Mouse (Mus musculus) kidney, adult 2 months (tissue): Measurements from ENCODE around the gene Pspn. TPM values are rescaled to one million over a fixed set of nuclear protein-coding genes. Genes with fewer than 3 reads are reported as not detected.

ENCODE experiments used
- DNase-seq: peaks from one replicate; pipeline ENCODE4 v3.0.0; 2021
- H3K27ac ChIP-seq: fragments of 200-500 bp; 2 replicates; pipeline ENCODE4 v1.5.1; 2012; ENCODE audit warnings: low read depth, low read length, control low read depth, inconsistent platforms; ENCODE audit not compliant: insufficient read depth
- H3K27me3 ChIP-seq: fragments of 200-500 bp; replicated peaks from 2 replicates; pipeline ENCODE4 v1.6.1; 2012; ENCODE audit warnings: mild to moderate bottlenecking, moderate library complexity, low read length, inconsistent platforms; ENCODE audit not compliant: control insufficient read depth, insufficient read depth
- H3K36me3 ChIP-seq: fragments of 200-500 bp; 2 replicates; pipeline ENCODE4 v1.6.1; 2012; ENCODE audit warnings: mild to moderate bottlenecking, moderate library complexity, low read length, inconsistent platforms; ENCODE audit not compliant: control insufficient read depth, insufficient read depth
- H3K4me1 ChIP-seq: fragments of 200-500 bp; 2 replicates; pipeline ENCODE4 v1.6.1; 2011; ENCODE audit warnings: low read length; ENCODE audit not compliant: control insufficient read depth, insufficient read depth
- H3K4me3 ChIP-seq: fragments of 200-500 bp; 2 replicates; pipeline ENCODE4 v1.5.1; 2011; ENCODE audit warnings: mild to moderate bottlenecking, low read depth, low read length, control low read depth; ENCODE audit not compliant: insufficient read depth
- CTCF ChIP-seq: fragments of 200-500 bp; conservative IDR thresholded peaks from 2 replicates; pipeline ENCODE4 v1.5.1; 2011; ENCODE audit warnings: low read depth, mild to moderate bottlenecking, control low read depth, low read length, moderate library complexity, mixed read lengths; ENCODE audit not compliant: insufficient read depth, insufficient read length
- POLR2A ChIP-seq: fragments of 200-500 bp; IDR thresholded peaks from one replicate; pipeline ENCODE4 v1.6.1; 2011; ENCODE audit warnings: low read depth, low read length, control low read depth
- WGBS: fragments of 180-500 bp; shearing (Covaris S2); methylation state at CpG from one replicate; pipeline ENCODE4 v1.1.7; 2018; 5-methylcytosine and 5-hydroxymethylcytosine counted together
- polyA plus RNA-seq: library from polyadenylated mRNA; depleted of rRNA; stranded (reverse); fragments of >200 nt; gene quantifications from 2 replicates; pipeline ENCODE4 v1.2.3, GENCODE M21; 2012; rRNA removed

Gene Pspn
- polyA plus RNA-seq, 1 experiment, result not detected

DNA sequence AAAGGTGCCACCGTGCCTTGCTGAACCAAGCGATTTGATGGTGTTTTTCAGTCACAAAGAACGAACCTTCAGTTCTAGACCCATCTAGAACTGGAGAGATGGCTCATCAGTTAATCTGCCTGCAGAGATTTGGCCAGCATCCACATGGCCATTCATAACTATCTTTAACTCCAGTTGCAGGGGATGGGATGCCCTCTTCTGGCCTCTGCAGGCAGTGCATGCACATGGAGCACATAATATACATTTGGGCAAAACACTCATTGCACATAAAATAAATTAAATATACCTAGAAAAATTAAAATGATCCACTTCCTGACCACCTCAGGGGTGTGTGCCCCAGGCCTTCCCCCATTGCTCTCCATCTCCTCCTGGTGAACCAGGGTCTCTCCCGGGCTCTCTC is 37.9 kb downstream of the Pspn start:
- no peak for DNase-seq
- Histone ChIP-seq H3K27me3 (no peaks in the 10 kb centered on the region), H3K4me3 (no peak overlapping the region), H3K4me1 (no peaks in the 10 kb centered on the region), H3K27ac (no peak overlapping the region), H3K36me3 (no peaks in the 10 kb centered on the region)
- 93% methylated on average over 4 of the region's 4 CpGs for WGBS
- no peak for TF ChIP-seq POLR2A
- 0 out of 2 replicates have a peak, but pooled peaks have one; percentile 6 for TF ChIP-seq CTCF

DNA sequence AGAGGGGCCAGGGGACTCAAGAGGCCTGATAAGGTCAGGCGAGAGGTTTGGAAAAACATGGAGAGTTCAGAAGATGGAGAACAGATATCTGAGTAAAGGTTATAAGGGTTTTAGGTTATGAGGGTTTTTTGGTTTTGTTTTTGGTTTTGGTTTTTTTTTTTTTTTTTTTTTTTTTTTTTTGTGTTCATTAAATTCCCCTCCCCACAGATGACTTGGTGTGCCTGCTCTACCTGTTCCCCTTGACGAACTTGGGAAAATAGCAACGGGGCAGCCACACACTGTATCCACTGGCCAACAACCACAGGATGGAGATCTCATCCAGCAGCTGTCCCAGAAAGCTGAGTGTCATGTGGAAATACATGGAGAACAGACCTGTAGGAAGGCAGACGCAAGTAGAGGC is 41.2 kb downstream of the Pspn start:
- Histone ChIP-seq H3K4me1 (no peaks in the 10 kb centered on the region), H3K4me3 (no peak overlapping the region), H3K27ac (no peak overlapping the region), H3K36me3 (no peaks in the 10 kb centered on the region), H3K27me3 (no peaks in the 10 kb centered on the region)
- DNase-seq, result no peak
- 79% methylated on average over 4 of the region's 4 CpGs for WGBS
- no peak for TF ChIP-seq CTCF
- TF ChIP-seq POLR2A, result no peak

DNA sequence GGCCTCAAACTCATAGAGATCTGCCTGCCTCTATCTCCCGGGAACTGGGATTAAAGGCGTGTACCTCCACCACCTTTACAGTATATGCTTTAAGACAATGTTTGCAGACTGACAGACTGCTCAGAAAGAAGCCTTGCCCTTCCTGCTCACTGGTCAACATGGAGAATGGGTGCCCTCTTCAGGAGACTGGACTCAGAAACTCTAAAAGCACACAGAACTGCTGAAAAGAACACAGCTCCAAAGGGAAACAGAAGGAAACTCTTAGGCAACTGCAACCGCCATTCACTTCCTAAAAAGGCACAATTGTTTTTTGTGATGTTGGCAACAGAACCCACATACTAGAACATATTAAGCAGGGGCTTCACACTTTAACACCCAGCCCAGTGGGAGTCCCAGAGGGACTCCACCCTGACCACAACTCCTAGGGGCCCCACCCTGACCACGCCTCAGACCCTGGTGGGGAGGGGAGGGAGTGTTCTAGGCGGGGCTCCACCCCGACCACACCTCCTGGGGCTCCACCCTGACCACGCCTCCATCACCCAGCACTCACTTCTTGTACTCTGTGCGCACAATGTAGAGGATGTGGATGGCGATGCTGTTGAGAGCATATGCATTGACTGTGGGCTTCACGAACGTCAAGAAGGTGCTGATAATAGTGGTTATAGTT is 41.9 kb downstream of the Pspn start:
- DNase-seq, result no peak
- 0 out of 2 replicates have a peak, but pooled peaks have one; percentile 17 for TF ChIP-seq CTCF
- TF ChIP-seq POLR2A, result no peak
- H3K4me3 ChIP-seq, result no peak overlapping the region
- no peak overlapping the region for H3K27ac ChIP-seq
- WGBS, result 28% methylated on average over 11 of the region's 11 CpGs
- H3K27me3 ChIP-seq, result no peaks in the 10 kb centered on the region
- H3K4me1 ChIP-seq, result no peaks in the 10 kb centered on the region
- no peaks in the 10 kb centered on the region for H3K36me3 ChIP-seq

DNA sequence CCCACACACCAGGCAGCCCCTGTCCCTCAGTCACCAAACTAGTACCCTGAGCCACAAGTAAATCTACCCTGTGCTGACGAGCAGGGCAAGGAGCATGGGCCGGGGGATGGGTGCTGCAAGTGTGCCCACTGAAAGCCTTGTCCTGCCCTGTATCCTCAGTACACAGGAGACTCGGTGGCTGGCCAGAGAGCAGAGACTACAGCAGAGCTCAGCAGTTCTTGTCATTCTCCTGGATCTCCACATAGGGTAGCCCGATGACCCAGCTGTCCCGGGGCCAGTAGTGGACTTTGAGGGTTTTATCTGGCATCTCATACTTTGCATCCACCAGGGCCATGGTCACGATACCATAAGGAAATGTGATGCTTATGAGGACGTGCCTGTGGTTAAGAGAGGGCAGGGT is 44.9 kb downstream of the Pspn start:
- no peak for DNase-seq
- H3K36me3 ChIP-seq, result no peaks in the 10 kb centered on the region
- H3K4me3 ChIP-seq, result no peak overlapping the region
- TF ChIP-seq POLR2A (no peak), CTCF (no peak)
- WGBS, result 78% methylated on average over 7 of the region's 7 CpGs
- H3K4me1 ChIP-seq, result no peaks in the 10 kb centered on the region
- no peaks in the 10 kb centered on the region for H3K27me3 ChIP-seq
- H3K27ac ChIP-seq, result no peak overlapping the region

DNA sequence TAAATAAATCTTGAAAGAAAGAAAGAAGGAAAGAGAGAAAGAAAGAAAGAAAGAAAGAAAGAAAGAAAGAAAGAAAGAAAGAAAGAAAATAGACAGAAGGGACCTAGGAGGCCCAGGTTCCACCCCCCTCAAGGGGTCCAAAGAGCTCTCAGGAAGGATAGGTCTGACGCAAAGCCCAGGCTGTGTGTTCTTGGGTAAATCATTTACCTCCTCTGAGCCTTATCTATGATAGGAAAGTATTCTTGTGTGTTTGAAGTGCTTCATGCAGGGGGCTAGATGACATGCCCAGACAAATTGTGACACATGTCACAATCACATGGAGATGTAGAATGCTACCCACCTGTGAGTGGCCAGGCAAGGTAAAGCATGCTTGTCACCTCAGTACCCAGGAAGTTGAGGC is 47.2 kb downstream of the Pspn start:
- no peak for TF ChIP-seq CTCF
- TF ChIP-seq POLR2A, result no peak
- WGBS, result 68% methylated on average over 1 of the region's 1 CpGs

DNA sequence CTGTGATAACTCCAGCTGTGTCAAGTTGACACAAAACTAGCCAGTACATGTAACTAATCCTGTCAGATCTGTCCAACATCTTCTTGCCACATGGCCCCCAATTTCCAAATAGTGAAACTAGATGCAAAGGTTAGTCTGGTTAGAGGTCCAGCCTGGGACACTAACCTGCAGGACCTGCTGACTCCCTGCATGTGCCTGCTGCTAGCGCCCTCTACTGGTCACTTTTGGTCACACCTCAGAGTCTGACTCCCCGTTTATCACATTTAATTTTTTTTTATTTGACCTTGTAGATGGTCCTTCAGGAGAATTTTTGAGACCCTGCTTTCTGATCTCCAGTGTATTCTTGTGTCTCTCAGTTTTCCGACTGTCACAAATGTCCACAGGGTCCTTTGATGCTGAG is 48.9 kb downstream of the Pspn start:
- Histone ChIP-seq H3K4me3 (no peak overlapping the region), H3K27ac (no peak overlapping the region), H3K4me1 (no peaks in the 10 kb centered on the region), H3K27me3 (no peaks in the 10 kb centered on the region; the same call in 1 of the 2 replicates), H3K36me3 (no peaks in the 10 kb centered on the region)
- WGBS, result 23% methylated on average over 3 of the region's 3 CpGs
- DNase-seq, result peak; percentile 64
- TF ChIP-seq CTCF, result peak; percentile 87
- no peak for TF ChIP-seq POLR2A

More for the DNA sequence above, 47.2 kb downstream of the Pspn start:
- no peak for DNase-seq
- H3K27ac ChIP-seq, result no peak overlapping the region
- H3K36me3 ChIP-seq, result no peaks in the 10 kb centered on the region
- H3K4me3 ChIP-seq, result no peak overlapping the region
- H3K4me1 ChIP-seq, result no peaks in the 10 kb centered on the region
- H3K27me3 ChIP-seq, result no peaks in the 10 kb centered on the region; the same call in 1 of the 2 replicates

Other genes starting within 250 kb of the Pspn start
- 19.2 and 27.1 TPM in 2 replicates for gene Nrtn, start 242.5 kb downstream of the Pspn start, polyA plus RNA-seq
- 43.6 and 55.2 TPM in 2 replicates for gene Dus3l, start 235.3 kb downstream of the Pspn start, polyA plus RNA-seq
- gene Prr22, start 229.8 kb downstream of the Pspn start, polyA plus RNA-seq, result 1.9 and 2.3 TPM in 2 replicates
- gene Rfx2, start 169.0 kb downstream of the Pspn start, polyA plus RNA-seq, result 4.8 and 6.2 TPM in 2 replicates
- gene Acsbg2, start 125.6 kb downstream of the Pspn start, polyA plus RNA-seq, result 0.05 TPM in 2 replicates
- gene 1700061G19Rik, start 124.5 kb downstream of the Pspn start, polyA plus RNA-seq, result 0.03 and 0.07 TPM in 2 replicates
- 30.1 and 37.9 TPM in 2 replicates for gene Mllt1, start 64.6 kb downstream of the Pspn start, polyA plus RNA-seq
- not detected in 2 replicates for gene Acer1, start 17.9 kb downstream of the Pspn start, polyA plus RNA-seq
- gene Clpp, start 9.7 kb downstream of the Pspn start, polyA plus RNA-seq, result 245 and 276 TPM in 2 replicates
- gene Alkbh7, start 2.7 kb downstream of the Pspn start, polyA plus RNA-seq, result 54.4 and 59.2 TPM in 2 replicates
- 22.0 and 25.1 TPM in 2 replicates for gene Gtf2f1, start 11.3 kb upstream of the Pspn start, polyA plus RNA-seq
- gene Gm17949, start 11.5 kb upstream of the Pspn start, polyA plus RNA-seq, result 0.11 and 0.15 TPM in 2 replicates
- 49.7 and 51.1 TPM in 2 replicates for gene Khsrp, start 31.5 kb upstream of the Pspn start, polyA plus RNA-seq
- 0.13 TPM in 1 of 2 replicates, not detected in the other for gene Slc25a41, start 41.6 kb upstream of the Pspn start, polyA plus RNA-seq
- gene Crb3, start 59.1 kb upstream of the Pspn start, polyA plus RNA-seq, result 110 and 124 TPM in 2 replicates
- gene Slc25a23, start 59.8 kb upstream of the Pspn start, polyA plus RNA-seq, result 121 and 124 TPM in 2 replicates
- gene Dennd1c, start 78.5 kb upstream of the Pspn start, polyA plus RNA-seq, result 2.0 and 4.9 TPM in 2 replicates
- gene Tubb4a, start 87.8 kb upstream of the Pspn start, polyA plus RNA-seq, result 2.1 and 2.9 TPM in 2 replicates
- gene Tnfsf9, start 105.3 kb upstream of the Pspn start, polyA plus RNA-seq, result 1.6 and 2.5 TPM in 2 replicates
- gene Cd70, start 149.8 kb upstream of the Pspn start, polyA plus RNA-seq, result 0.13 TPM in 1 of 2 replicates, not detected in the other
- gene Tnfsf14, start 194.2 kb upstream of the Pspn start, polyA plus RNA-seq, result 0.35 and 0.44 TPM in 2 replicates
- 51.5 and 69.4 TPM in 2 replicates for gene C3, start 228.1 kb upstream of the Pspn start, polyA plus RNA-seq
- gene Gpr108, start 248.4 kb upstream of the Pspn start, polyA plus RNA-seq, result 36.7 and 39.6 TPM in 2 replicates
- gene Trip10, start 249.4 kb upstream of the Pspn start, polyA plus RNA-seq, result 30.4 and 35.6 TPM in 2 replicates